In the genomic region with DNA sequence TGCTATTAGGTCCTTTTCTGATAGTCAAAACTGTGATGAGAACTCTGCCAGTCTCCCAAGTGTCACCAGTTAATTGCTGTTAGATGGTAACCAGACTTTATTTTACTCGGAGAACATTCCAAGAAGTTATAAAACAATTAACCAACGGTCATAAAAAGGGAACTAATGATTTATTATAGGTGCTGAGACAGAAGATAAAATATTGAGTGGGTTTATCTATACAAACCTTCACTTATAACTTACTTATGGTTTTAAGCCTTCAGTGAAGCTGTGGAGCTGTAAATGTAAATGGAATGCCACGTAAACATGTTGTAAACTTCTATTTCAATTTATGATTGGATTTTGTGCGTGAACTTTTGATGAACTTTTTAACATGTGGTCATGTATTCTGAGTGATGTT, we compare ENCODE assay signal across 43 mouse cellular contexts. TPM values are rescaled to one million over a fixed set of nuclear protein-coding genes. Genes with fewer than 3 reads are reported as not detected.
"Had no signal": no experiment of that assay in that cellular context is flagged by ENCODE, and none has a peak within 500 bp of the region (broad histone marks: within the 10 kb centered on the region; RNA-seq: fewer than 3 reads in every experiment).

No protein-coding gene starts in this region.

- H3K4me3 ChIP-seq: heart, embryonic 10.5 days; heart, embryonic 12.5 days; heart, embryonic 13.5 days; heart, embryonic 15.5 days; hindbrain, embryonic 10.5 days; hindbrain, embryonic 12.5 days; hindbrain, embryonic 13.5 days; hindbrain, embryonic 15.5 days; intestine, embryonic 15.5 days; kidney, embryonic 15.5 days; layer of hippocampus, adult 2 months had no signal

- H3K9ac ChIP-seq: heart, embryonic 12.5 days; heart, embryonic 13.5 days; heart, embryonic 15.5 days; hindbrain, embryonic 12.5 days; hindbrain, embryonic 13.5 days; hindbrain, embryonic 14.5 days; hindbrain, embryonic 15.5 days; intestine, embryonic 15.5 days; kidney, embryonic 15.5 days had no signal

- H3K27ac ChIP-seq: heart, embryonic 10.5 days; heart, embryonic 13.5 days; heart, embryonic 15.5 days; hindbrain, embryonic 10.5 days; hindbrain, embryonic 12.5 days; hindbrain, embryonic 13.5 days; hindbrain, embryonic 14.5 days; hindbrain, embryonic 15.5 days; hindbrain, postnatal 0 days; intestine, embryonic 15.5 days; kidney, embryonic 15.5 days; kidney, postnatal 0 days; layer of hippocampus, adult 2 months had no signal

- H3K27me3 ChIP-seq: heart, embryonic 12.5 days; heart, embryonic 13.5 days; heart, embryonic 15.5 days; hindbrain, embryonic 12.5 days; hindbrain, embryonic 13.5 days; hindbrain, embryonic 15.5 days; kidney, embryonic 15.5 days had no signal

- H3K36me3 ChIP-seq: heart, embryonic 10.5 days; heart, embryonic 12.5 days; heart, embryonic 13.5 days; heart, embryonic 15.5 days; hindbrain, embryonic 10.5 days; hindbrain, embryonic 12.5 days; hindbrain, embryonic 13.5 days; hindbrain, embryonic 15.5 days; intestine, embryonic 15.5 days; kidney, embryonic 15.5 days had no signal

- ATAC-seq: inflammation-experienced regulatory T-cells, adult 6 months; intestine, embryonic 15.5 days; intestine, embryonic 16.5 days; intestine, postnatal 0 days had no signal

- H3K9me3 ChIP-seq: heart, embryonic 10.5 days; heart, embryonic 12.5 days; heart, embryonic 13.5 days; heart, embryonic 15.5 days; hindbrain, embryonic 10.5 days; hindbrain, embryonic 12.5 days; hindbrain, embryonic 13.5 days; hindbrain, embryonic 15.5 days; intestine, embryonic 15.5 days; kidney, embryonic 15.5 days had no signal

- DNase-seq: heart, postnatal 10 days; heart, postnatal 14 days; heart, postnatal 36 days; heart, postnatal 4 days; kidney, adult 11 months; kidney, adult 18-20 months; kidney, adult 2 months; kidney, adult 8-10 months; kidney, adult 9 months; kidney, postnatal 10 days; kidney, postnatal 14 days; kidney, postnatal 25 days; kidney, postnatal 36 days; kidney, postnatal 4 days; layer of hippocampus, adult 9-11 months; layer of hippocampus, postnatal 36 days had no signal

- H3K4me2 ChIP-seq: heart, embryonic 11.5 days; heart, embryonic 12.5 days; heart, embryonic 13.5 days; heart, embryonic 15.5 days; hindbrain, embryonic 12.5 days; hindbrain, embryonic 13.5 days; hindbrain, embryonic 14.5 days; hindbrain, embryonic 15.5 days; intestine, embryonic 15.5 days; kidney, embryonic 15.5 days had no signal

RNA-seq across cellular contexts. Expression of gene Gm49358, which starts 9.6 kb away (rescaled TPM):
- total RNA-seq: hematopoietic stem cell, adult 5-6 weeks had no signal
- polyA plus RNA-seq: heart, embryonic 10.5 days; heart, embryonic 11.5 days; heart, embryonic 12.5 days; heart, embryonic 13.5 days; heart, embryonic 14.5 days; heart, embryonic 15.5 days; heart, embryonic 16.5 days; heart, postnatal 0 days; hindbrain, embryonic 10.5 days; hindbrain, embryonic 11.5 days; hindbrain, embryonic 12.5 days; hindbrain, embryonic 13.5 days; hindbrain, embryonic 15.5 days; hindbrain, embryonic 16.5 days; hindbrain, postnatal 0 days; inflammation-experienced regulatory T-cells, adult 6 months; intestine, embryonic 14.5 days; intestine, embryonic 15.5 days; intestine, embryonic 16.5 days; intestine, postnatal 0 days; kidney, adult 2 months; kidney, embryonic 15.5 days; kidney, embryonic 16.5 days; kidney, postnatal 0 days; large intestine, adult 2 months had no signal
